Mouse (Mus musculus) lung, adult 10 weeks (tissue): ENCODE data around the gene Gm45713. TPM values are rescaled to one million over a fixed set of nuclear protein-coding genes. Genes with fewer than 3 reads are reported as not detected.

ENCODE experiments used
- polyA plus RNA-seq: library from polyadenylated mRNA; stranded (reverse); fragments of 350-450 nt; fragmentation: Illumina TruSeq; extraction: RNeasy Lipid Tissue Mini Kit (QIAGEN cat#74804); gene quantifications from one replicate; pipeline ENCODE4 v1.2.3, GENCODE M21; 2014; ENCODE audit warnings: low read depth, low replicate concordance; ENCODE audit not compliant: insufficient read depth

Gm45713 gene
- polyA plus RNA-seq, result not detected

DNA sequence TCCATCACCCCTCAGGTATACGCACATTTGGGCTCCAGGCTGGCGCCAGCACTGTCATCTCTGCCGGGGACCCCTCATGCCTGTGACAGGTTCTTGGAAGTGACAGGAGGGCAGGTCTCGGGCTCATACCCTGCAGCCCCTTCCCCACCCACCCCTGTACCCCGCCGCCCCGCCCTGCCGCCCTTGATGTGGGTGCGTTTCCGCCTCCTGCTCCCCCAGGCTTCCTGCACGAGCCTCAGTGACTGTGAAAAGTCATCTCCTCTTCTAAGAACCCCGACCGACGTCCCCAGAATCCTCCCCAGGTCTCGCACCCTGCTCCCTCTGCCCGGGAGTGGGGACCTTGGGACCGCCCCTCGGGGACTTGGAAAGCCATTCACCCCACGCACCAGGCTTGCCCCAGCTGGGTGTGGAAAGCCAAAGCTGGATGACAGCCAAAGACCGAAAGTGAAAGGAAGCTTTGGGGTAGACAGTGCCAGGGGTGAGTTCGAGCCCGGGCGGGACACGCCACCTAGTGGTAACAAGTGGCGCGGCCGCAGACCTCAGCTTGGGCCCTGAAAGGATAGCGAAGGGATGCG is at the start of gene Gm45713, which contains the start of gene Flt3l:
Gene Gm45713, minus strand, starts transcription at position 239 of the 575 bp plus-strand sequence.
Gene Flt3l, minus strand, starts transcription at position 440 of the 575 bp plus-strand sequence.

DNA sequence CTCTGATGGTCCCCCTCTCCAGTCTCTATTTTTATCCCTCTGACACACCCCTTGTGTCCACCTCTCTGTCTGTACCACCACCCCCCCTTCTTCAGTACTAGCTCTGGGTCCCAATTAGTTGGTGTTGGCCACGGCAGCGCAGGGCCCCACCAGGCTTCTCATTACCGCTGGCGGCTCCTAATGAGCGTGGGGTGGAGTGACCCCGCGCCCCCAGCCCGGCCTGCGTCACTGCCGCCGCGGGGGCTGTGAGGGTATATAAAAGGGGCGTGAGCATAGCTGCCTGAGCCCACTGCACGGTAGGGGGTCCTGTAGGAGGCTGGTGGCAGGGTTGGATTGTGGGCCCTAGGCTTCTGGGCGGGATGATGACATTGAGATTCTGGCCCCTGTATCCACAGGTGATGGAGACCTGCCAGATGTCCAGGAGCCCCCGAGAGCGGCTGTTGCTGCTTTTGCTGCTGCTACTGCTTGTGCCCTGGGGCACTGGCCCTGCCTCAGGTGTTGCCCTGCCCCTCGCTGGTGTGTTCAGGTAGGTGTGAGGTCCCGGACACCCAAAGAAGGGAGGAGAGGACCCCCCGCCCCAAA is 45.0 kb upstream of the Gm45713 start, which contains the start of gene Pth2:
Gene Pth2, plus strand, starts transcription at position 100 of the 582 bp plus-strand sequence.

DNA sequence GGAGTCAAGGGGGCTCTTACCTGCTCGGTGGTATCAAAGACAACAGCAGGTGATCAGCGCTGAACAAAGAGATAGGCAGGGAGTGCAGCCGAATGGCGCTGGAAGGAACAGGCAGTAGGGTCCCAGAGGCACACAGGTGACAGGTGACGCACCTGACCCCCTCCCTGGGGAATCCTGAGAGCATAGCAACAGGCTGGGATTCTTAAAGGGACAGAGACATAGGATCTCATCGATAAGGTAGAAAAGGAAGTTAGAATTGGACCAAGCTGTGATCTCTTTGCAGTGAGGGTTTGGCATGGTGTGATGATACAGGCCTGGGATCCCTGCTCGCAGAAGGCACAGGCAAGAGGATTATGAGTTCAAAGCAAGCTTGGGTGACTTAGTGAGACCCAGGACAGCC is 43.4 kb upstream of the Gm45713 start, which contains the start of gene Gfy:
Gene Gfy, minus strand, starts transcription at position 101 of the 400 bp plus-strand sequence.

DNA sequence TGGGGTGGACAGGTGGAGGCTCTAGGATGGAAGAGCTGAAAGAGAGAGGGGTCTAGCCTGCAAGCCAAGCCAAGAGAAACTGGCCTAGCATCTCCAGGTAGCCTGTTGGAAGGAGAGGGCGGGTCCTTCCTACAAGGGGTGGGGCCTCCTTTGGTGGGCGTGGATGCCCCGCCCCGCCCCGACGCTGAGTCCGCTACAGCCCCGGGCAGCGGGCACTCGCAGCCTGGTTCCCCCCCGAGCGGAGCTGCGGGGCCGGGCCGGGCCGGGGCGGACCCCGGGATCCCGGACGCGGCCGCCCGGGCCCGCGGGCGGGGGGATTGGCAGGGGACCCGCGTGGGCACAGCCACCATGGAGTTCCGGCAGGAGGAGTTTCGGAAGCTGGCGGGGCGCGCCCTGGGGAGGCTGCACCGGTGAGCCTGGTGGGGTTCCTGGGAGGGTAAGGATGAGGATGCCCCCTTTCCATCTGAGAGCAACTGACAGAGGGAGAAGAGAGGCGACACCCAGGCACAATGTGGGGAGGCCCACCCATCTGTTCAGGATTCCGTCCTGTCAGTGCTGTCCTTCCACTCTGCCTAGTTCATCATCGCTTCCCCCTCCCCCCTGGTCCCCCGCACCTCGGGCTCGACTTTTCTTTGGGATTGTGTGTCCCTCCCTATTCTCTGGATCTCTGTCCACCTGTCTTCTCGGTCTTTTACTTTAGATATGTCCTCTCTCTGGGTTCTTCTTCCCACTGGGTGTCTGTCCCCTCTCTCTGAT is 27.9 kb upstream of the Gm45713 start, which contains the start of gene Slc17a7:
Gene Slc17a7, plus strand, starts transcription at position 215 of the 756 bp plus-strand sequence.

DNA sequence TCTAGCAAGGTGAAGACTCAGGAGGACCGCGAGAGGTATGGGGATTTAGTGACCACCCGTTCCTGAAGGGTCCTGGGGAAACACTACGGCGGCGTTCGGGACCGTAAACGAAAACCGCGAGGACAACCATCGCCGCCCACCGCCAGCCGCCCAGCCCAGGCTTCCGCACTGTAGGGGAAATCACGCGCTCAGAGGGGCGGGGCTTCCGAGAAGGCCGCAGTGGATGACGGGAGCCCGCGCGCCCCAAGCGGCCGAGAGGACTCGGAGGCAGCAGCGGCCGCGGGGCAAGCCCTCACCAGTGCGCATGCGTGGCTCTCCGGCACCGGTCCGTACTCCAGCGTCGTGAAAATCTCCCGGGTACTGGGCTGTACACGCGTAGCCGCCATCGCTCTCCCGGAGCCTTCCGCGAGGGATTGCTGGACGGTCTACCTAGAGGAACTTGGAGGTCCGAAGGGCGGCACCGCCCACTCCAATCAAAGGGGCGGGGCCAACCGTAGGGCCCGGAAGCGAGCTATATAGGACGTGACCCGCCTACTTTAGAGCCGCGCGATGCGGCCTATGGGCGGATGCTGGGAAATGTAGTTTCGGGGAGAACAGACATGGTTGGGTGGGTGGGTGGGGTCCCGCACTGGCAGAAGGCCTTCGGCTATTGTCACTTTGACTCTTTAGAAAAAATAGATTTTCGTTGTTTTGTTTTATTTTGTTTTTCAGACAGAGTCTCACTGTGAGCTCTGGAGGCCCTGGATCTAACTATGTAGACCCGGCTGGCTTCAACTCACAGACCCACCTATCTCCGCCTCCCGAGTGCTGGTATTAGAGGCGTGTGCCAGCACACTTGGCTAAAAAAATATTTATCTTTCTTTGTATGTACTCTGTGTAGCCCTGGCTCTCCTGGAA is 18.3 kb upstream of the Gm45713 start, which contains the start of the genes Pih1d1 and Aldh16a1:
Gene Pih1d1, plus strand, starts transcription at position 208 of the 897 bp plus-strand sequence.
Gene Aldh16a1, minus strand, starts transcription at position 489 of the 897 bp plus-strand sequence.

DNA sequence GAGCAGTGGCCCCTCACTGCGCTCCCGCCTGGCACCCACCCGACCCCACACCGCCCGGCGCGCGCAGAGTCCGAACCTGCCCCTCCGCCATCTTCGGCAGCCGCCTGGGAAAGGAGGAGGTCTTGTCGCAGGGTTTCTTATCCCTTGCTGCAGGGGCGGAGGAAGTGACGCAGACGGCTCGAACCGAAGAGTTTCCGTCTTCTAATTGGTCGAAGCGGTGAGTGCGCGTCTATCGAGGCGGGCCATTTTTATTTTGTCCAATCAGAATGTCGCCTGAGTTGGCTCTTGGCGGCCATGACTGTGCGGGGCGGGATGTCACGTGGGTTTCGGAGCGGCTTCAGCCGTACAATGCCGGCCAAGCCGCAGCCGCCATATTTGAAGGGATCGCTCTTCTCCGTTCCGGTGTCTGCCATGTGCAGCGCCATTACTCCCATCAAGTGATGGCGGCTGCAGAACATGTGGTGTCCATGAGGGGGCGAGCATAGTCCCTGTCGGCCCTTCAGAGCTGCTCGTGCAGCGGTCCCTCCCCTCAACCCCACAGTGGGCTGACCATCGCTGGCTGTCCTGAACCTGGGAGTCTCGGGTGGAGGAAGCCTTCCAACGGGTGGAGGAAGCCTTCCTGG is 7.3 kb downstream of the Gm45713 start, which contains the start of gene Rpl13a:
Gene Rpl13a, minus strand, starts transcription at position 138 of the 623 bp plus-strand sequence.

DNA sequence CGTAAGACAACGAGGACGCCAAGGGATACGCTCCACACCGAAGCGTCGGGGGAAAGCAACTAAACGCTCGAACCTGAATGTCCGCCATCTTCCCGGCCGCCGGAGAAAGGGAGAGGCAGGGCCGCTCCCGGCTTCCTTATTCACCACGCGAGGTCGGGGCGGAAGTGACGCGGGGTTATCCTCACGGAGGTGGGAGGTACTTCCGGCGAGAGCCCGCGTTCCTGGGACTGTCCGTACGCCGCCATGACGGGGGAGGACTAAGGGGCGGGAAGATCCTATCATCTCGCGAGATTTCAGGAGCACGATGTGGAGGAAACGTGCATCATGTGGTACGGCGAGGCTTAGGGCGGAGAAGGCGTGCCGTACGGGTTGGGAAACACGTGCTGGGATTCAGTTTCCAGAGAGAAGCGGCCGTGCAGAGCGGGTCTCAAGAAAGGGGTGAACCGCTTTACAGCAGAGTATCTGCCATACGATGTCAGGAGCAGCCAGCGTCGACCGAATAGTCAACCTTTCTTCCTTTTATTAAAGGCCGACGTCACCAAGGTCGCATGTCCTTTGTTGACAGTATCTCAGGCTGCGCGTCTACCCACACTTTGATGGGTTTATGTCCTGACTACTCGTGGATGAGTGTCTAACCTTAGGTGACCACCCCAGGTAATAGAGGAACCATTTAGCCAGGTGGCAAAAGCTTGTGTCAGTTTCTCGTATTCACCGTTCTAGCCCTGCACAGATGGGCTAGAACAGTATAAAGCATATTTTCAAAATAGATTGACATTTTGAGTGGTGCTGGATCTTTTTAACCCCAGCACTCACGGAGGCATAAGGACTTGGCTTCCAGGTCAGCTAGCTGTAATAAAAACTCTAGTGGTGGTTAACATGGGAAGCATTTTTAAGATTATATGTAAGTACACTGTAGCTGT is 11.5 kb downstream of the Gm45713 start, which contains the start of gene Rps11:
Gene Rps11, minus strand, starts transcription at position 216 of the 920 bp plus-strand sequence.

DNA sequence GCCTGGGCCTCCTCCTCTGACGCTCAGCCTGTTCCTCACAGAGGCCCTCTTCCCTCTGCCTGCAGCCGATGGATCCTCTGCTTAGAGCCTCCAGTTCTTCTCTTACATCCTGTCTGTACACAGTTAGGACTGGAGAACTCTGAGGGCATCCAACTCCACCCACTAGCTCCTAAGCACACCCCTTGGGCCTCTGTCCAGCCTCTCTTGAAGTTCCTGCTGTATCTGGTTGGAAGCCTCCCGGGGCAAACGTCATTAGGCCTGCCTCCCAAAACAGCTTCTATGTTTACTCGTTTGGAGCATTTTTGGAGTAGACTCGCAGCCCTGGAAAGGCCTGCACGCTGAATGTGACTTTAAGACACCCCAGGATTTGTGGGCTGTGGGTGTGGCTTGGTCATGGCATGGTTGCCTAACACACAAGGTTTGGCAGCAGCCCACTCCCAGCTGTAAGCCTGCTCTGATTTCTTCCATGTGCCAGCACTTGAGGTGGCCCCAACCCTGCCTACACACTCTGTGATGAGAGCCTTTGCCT is 32.3 kb downstream of the Gm45713 start, which contains the start of gene Fcgrt:
Gene Fcgrt, minus strand, starts transcription at position 200 of the 529 bp plus-strand sequence.

DNA sequence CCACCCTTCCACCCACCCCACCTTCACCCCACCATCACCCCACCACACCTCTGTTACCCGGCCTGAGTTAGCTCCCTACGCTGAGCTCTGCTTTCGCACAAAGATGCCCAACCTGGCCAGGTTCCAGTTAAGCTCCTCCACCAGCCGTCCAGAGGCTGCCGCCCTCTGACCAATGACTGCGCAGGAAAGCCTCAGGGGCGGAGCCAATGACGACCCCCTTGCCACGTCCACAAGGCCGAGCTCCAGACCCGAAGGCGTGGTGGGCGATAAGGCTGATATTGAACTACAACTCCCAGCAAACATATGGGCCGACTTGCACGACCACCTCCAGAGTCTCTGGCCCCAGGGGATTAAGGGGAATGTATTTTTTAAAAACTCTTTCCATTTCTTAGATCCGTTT is 44.0 kb downstream of the Gm45713 start, which contains the start of gene Rcn3:
Gene Rcn3, minus strand, starts transcription at position 174 of the 400 bp plus-strand sequence.

Other genes with a start within 250 kb of the Gm45713 start
- gene Med25, start 243.5 kb downstream of the Gm45713 start, polyA plus RNA-seq, result 22.3 TPM
- 20.0 TPM for gene Fuz, start 240.2 kb downstream of the Gm45713 start, polyA plus RNA-seq
- 23.2 TPM for gene Ap2a1, start 206.7 kb downstream of the Gm45713 start, polyA plus RNA-seq
- not detected for gene Tsks, start 193.0 kb downstream of the Gm45713 start, polyA plus RNA-seq
- gene Cpt1c, start 161.4 kb downstream of the Gm45713 start, polyA plus RNA-seq, result 2.5 TPM
- 126 TPM for gene Prmt1, start 149.7 kb downstream of the Gm45713 start, polyA plus RNA-seq
- 71.8 TPM for gene Irf3, start 138.6 kb downstream of the Gm45713 start, polyA plus RNA-seq
- 14.9 TPM for gene Bcl2l12, start 137.5 kb downstream of the Gm45713 start, polyA plus RNA-seq
- 15.5 TPM for gene Scaf1, start 119.9 kb downstream of the Gm45713 start, polyA plus RNA-seq
- 170 TPM for gene Rras, start 118.3 kb downstream of the Gm45713 start, polyA plus RNA-seq
- 10.4 TPM for gene Prr12, start 83.3 kb downstream of the Gm45713 start, polyA plus RNA-seq
- gene Nosip, start 73.8 kb downstream of the Gm45713 start, polyA plus RNA-seq, result 36.8 TPM
- 23.4 TPM for gene Prrg2, start 73.6 kb downstream of the Gm45713 start, polyA plus RNA-seq
- gene Rcn3, start 44.0 kb downstream of the Gm45713 start, polyA plus RNA-seq, result 83.1 TPM
- 91.4 TPM for gene Fcgrt, start 32.4 kb downstream of the Gm45713 start, polyA plus RNA-seq
- gene Rps11, start 11.8 kb downstream of the Gm45713 start, polyA plus RNA-seq, result 1,585 TPM
- gene Rpl13a, start 7.5 kb downstream of the Gm45713 start, polyA plus RNA-seq, result 3,762 TPM
- 39.0 TPM for gene Flt3l, start 201 bp upstream of the Gm45713 start, polyA plus RNA-seq
- gene Pih1d1, start 18.1 kb upstream of the Gm45713 start, polyA plus RNA-seq, result 55.1 TPM
- gene Aldh16a1, start 18.4 kb upstream of the Gm45713 start, polyA plus RNA-seq, result 21.1 TPM
- 1.1 TPM for gene Slc17a7, start 27.7 kb upstream of the Gm45713 start, polyA plus RNA-seq
- not detected for gene Gfy, start 43.3 kb upstream of the Gm45713 start, polyA plus RNA-seq
- not detected for gene Pth2, start 44.8 kb upstream of the Gm45713 start, polyA plus RNA-seq
- 1.5 TPM for gene Ccdc155, start 68.7 kb upstream of the Gm45713 start, polyA plus RNA-seq
- gene Dkkl1, start 75.9 kb upstream of the Gm45713 start, polyA plus RNA-seq, result 0.81 TPM
- 16.7 TPM for gene Tead2, start 79.5 kb upstream of the Gm45713 start, polyA plus RNA-seq
- 36.3 TPM for gene Cd37, start 102.9 kb upstream of the Gm45713 start, polyA plus RNA-seq
- not detected for gene Slc6a16, start 104.9 kb upstream of the Gm45713 start, polyA plus RNA-seq
- not detected for gene Slc6a21, start 141.3 kb upstream of the Gm45713 start, polyA plus RNA-seq
- 26.8 TPM for gene Trpm4, start 197.5 kb upstream of the Gm45713 start, polyA plus RNA-seq
- gene Hrc, start 199.1 kb upstream of the Gm45713 start, polyA plus RNA-seq, result 4.6 TPM
- gene Ppfia3, start 230.8 kb upstream of the Gm45713 start, polyA plus RNA-seq, result 0.80 TPM
- gene Lin7b, start 234.4 kb upstream of the Gm45713 start, polyA plus RNA-seq, result not detected